11 mouse cellular contexts compared by ENCODE assay signal in genomic region chr4:82514373-82514772, GRCm38 (mm10).
DNase-seq lines count a peak whose midpoint lies in the region; ATAC-seq and TF ChIP-seq lines count a peak whose summit lies in the region.
"Had no signal": no experiment of that assay in that cellular context is flagged by ENCODE, and none has a peak within 500 bp of the region (broad histone marks: within the 10 kb centered on the region; RNA-seq: fewer than 3 reads in every experiment).

No protein-coding gene starts in this region.

- H3K4me1 ChIP-seq in hindbrain, embryonic 14.5 days (replicated peaks; ENCODE audit: control insufficient read depth, insufficient read depth, low read length) = peaks cover 25% of the 10 kb centered on the region; the same call in 1 of the 2 replicates
- H3K4me1 ChIP-seq in hindbrain, embryonic 12.5 days = peaks cover 23% of the 10 kb centered on the region
- peaks cover 10% of the 10 kb centered on the region for H3K4me1 ChIP-seq in midbrain, embryonic 16.5 days (ENCODE audit: control insufficient read depth, insufficient read depth, low read length)
- peaks cover 26% of the 10 kb centered on the region for H3K4me1 ChIP-seq in midbrain, embryonic 11.5 days (ENCODE audit: control insufficient read depth, insufficient read depth, low read length)
- H3K4me1 ChIP-seq in neural tube, embryonic 13.5 days (replicated peaks) = peaks cover 46% of the 10 kb centered on the region

- no peak overlapping the region; the same call in 1 of the 2 replicates for H3K4me3 ChIP-seq in gastrocnemius, adult 2 months
- no peak overlapping the region for H3K4me3 ChIP-seq in hindbrain, embryonic 14.5 days (replicated peaks; ENCODE audit: low read length)
- H3K4me3 ChIP-seq in hindbrain, embryonic 12.5 days = no peak overlapping the region
- H3K4me3 ChIP-seq in midbrain, embryonic 16.5 days (ENCODE audit: low read depth, low read length) = no peak overlapping the region
- H3K4me3 ChIP-seq in midbrain, embryonic 11.5 days (ENCODE audit: low read depth, low read length) = no peak overlapping the region
- H3K4me3 ChIP-seq in neural tube, embryonic 13.5 days = no peak overlapping the region
- H3K4me3 ChIP-seq: liver, embryonic 13.5 days; stomach, embryonic 15.5 days had no signal

- no peaks in the 10 kb centered on the region for H3K27me3 ChIP-seq in hindbrain, embryonic 14.5 days (ENCODE audit: control insufficient read depth, insufficient read depth, low read length)
- no peaks in the 10 kb centered on the region for H3K27me3 ChIP-seq in hindbrain, embryonic 12.5 days
- no peaks in the 10 kb centered on the region for H3K27me3 ChIP-seq in midbrain, embryonic 16.5 days (ENCODE audit: control insufficient read depth, insufficient read depth, low read depth, low read length)
- no peaks in the 10 kb centered on the region for H3K27me3 ChIP-seq in midbrain, embryonic 11.5 days (ENCODE audit: control insufficient read depth, insufficient read depth, low read length)
- no peaks in the 10 kb centered on the region for H3K27me3 ChIP-seq in neural tube, embryonic 13.5 days
- H3K27me3 ChIP-seq: stomach, embryonic 15.5 days had no signal

- DNase-seq in gastrocnemius, adult 2 months = no peak
- no peak for DNase-seq in gastrocnemius, postnatal 36 days
- no peak for DNase-seq in hindbrain, embryonic 14.5 days (ENCODE audit: low spot score)
- DNase-seq in midbrain, embryonic 11.5 days (ENCODE audit: low spot score, missing footprints) = no peak
- no peak for DNase-seq in layer of hippocampus, adult 8-10 months (ENCODE audit: low spot score in 2 of 2)
- DNase-seq: kidney, adult 9 months; liver, embryonic 13.5 days had no signal

- H3K27ac ChIP-seq in gastrocnemius, adult 2 months = peak overlapping the region; percentile 94; the same call in 1 of the 2 replicates
- no peak overlapping the region for H3K27ac ChIP-seq in hindbrain, embryonic 14.5 days
- no peak overlapping the region for H3K27ac ChIP-seq in hindbrain, embryonic 12.5 days
- H3K27ac ChIP-seq in midbrain, embryonic 16.5 days (ENCODE audit: low read length) = no peak overlapping the region
- no peak overlapping the region for H3K27ac ChIP-seq in midbrain, embryonic 11.5 days (ENCODE audit: low read depth, low read length)
- no peak overlapping the region for H3K27ac ChIP-seq in neural tube, embryonic 13.5 days (replicated peaks)
- H3K27ac ChIP-seq: liver, embryonic 13.5 days; stomach, embryonic 15.5 days had no signal

- intact Hi-C loops in gastrocnemius, adult 2 months (cut with DNase I) = no loop called here
- intact Hi-C loops in gastrocnemius, postnatal 36 days (cut with DNase I) = no loop called here

- 63% methylated on average over 1 of the region's 1 CpGs for WGBS in hindbrain, embryonic 14.5 days
- WGBS in hindbrain, embryonic 12.5 days = 73% methylated on average over 1 of the region's 1 CpGs
- WGBS in midbrain, embryonic 16.5 days = 80% methylated on average over 1 of the region's 1 CpGs
- WGBS in midbrain, embryonic 11.5 days = 83% methylated on average over 1 of the region's 1 CpGs
- WGBS in neural tube, embryonic 13.5 days = 28% methylated on average over 1 of the region's 1 CpGs

- H3K4me2 ChIP-seq in hindbrain, embryonic 14.5 days (replicated peaks) = peak overlapping the region; percentile 82
- no peak overlapping the region for H3K4me2 ChIP-seq in hindbrain, embryonic 12.5 days (replicated peaks)
- 0 out of 2 replicates have a peak overlapping the region, but pooled peaks have one; percentile 3 for H3K4me2 ChIP-seq in midbrain, embryonic 16.5 days (ENCODE audit: low read length)
- H3K4me2 ChIP-seq in midbrain, embryonic 11.5 days = no peak overlapping the region
- peak overlapping the region; percentile 77 for H3K4me2 ChIP-seq in neural tube, embryonic 13.5 days
- H3K4me2 ChIP-seq: liver, embryonic 13.5 days had no signal

- TF ChIP-seq CTCF in gastrocnemius, adult 2 months (IDR thresholded peaks at IDR 0.05) = no peak

- H3K36me3 ChIP-seq in hindbrain, embryonic 14.5 days (replicated peaks; ENCODE audit: control insufficient read depth, insufficient read depth) = no peaks in the 10 kb centered on the region
- H3K36me3 ChIP-seq in hindbrain, embryonic 12.5 days = no peaks in the 10 kb centered on the region
- no peaks in the 10 kb centered on the region for H3K36me3 ChIP-seq in midbrain, embryonic 16.5 days (ENCODE audit: control insufficient read depth, insufficient read depth, low read length)
- H3K36me3 ChIP-seq in midbrain, embryonic 11.5 days (ENCODE audit: control insufficient read depth, insufficient read depth, low read length) = no peaks in the 10 kb centered on the region
- no peaks in the 10 kb centered on the region for H3K36me3 ChIP-seq in neural tube, embryonic 13.5 days
- H3K36me3 ChIP-seq: liver, embryonic 13.5 days; stomach, embryonic 15.5 days had no signal

- ATAC-seq in hindbrain, embryonic 14.5 days (ENCODE audit: low FRiP score) = no peak
- no peak for ATAC-seq in hindbrain, embryonic 12.5 days (ENCODE audit: low FRiP score)
- no peak for ATAC-seq in midbrain, embryonic 16.5 days
- no peak for ATAC-seq in midbrain, embryonic 11.5 days (ENCODE audit: low FRiP score)
- no peak for ATAC-seq in neural tube, embryonic 13.5 days (ENCODE audit: low read depth)

- H3K9ac ChIP-seq in hindbrain, embryonic 14.5 days = no peak overlapping the region; the same call in 1 of the 2 replicates
- H3K9ac ChIP-seq in hindbrain, embryonic 12.5 days = no peak overlapping the region
- H3K9ac ChIP-seq in midbrain, embryonic 16.5 days (ENCODE audit: low read depth, low read length) = no peak overlapping the region
- H3K9ac ChIP-seq in midbrain, embryonic 11.5 days (ENCODE audit: low read length) = no peak overlapping the region
- no peak overlapping the region for H3K9ac ChIP-seq in neural tube, embryonic 13.5 days
- H3K9ac ChIP-seq: liver, embryonic 13.5 days; stomach, embryonic 15.5 days had no signal

- no peaks in the 10 kb centered on the region for H3K9me3 ChIP-seq in hindbrain, embryonic 14.5 days (ENCODE audit: control insufficient read depth, low read length)
- no peaks in the 10 kb centered on the region for H3K9me3 ChIP-seq in hindbrain, embryonic 12.5 days (replicated peaks)
- no peaks in the 10 kb centered on the region for H3K9me3 ChIP-seq in midbrain, embryonic 16.5 days (replicated peaks; ENCODE audit: control insufficient read depth, low read length, poor library complexity, severe bottlenecking)
- H3K9me3 ChIP-seq in midbrain, embryonic 11.5 days (ENCODE audit: control insufficient read depth, low read length) = no peaks in the 10 kb centered on the region
- no peaks in the 10 kb centered on the region for H3K9me3 ChIP-seq in neural tube, embryonic 13.5 days
- H3K9me3 ChIP-seq: liver, embryonic 13.5 days; stomach, embryonic 15.5 days had no signal

Comparison
In these comparisons a context has a peak if more than half of its experiments do, and no peak if none do; other contexts are left out.
1. H3K4me2 ChIP-seq: peak in hindbrain, embryonic 14.5 days (single experiment), midbrain, embryonic 16.5 days (single experiment) and neural tube, embryonic 13.5 days (single experiment); none in hindbrain, embryonic 12.5 days (single experiment) and midbrain, embryonic 11.5 days (single experiment).